Mouse (Mus musculus): ENCODE results near the gene Rbbp6. TPM values are rescaled to one million over a fixed set of nuclear protein-coding genes. Genes with fewer than 3 reads are reported as not detected.

The Rbbp6 gene
- polyA plus RNA-seq, 1 experiment from 2014 or later: 34.1 TPM

- Histone ChIP-seq H3K4me1 (replicated peaks) (no peaks in the 10 kb centered on the region), H3K4me2 (replicated peaks) (no peak overlapping the region), H3K27me3 (no peaks in the 10 kb centered on the region), H3K9me3 (no peaks in the 10 kb centered on the region), H3K36me3 (peaks cover 85% of the 10 kb centered on the region), H3K27ac (no peak overlapping the region), H3K9ac (replicated peaks) (no peak overlapping the region), H3K4me3 (replicated peaks) (no peak overlapping the region)
- 90% methylated on average over 3 of the region's 3 CpGs for WGBS
- no peak for ATAC-seq
Measured at GRCm38 (mm10) chr7:122998189-122998588, 32.7 kb downstream of the Rbbp6 start.

GRCm38 (mm10) chr7:122999871-123000396 lies 34.4 kb downstream of the Rbbp6 start:
- peaks cover 88% of the 10 kb centered on the region for H3K36me3 ChIP-seq
- H3K27ac ChIP-seq: no peak overlapping the region
- no peaks in the 10 kb centered on the region for H3K9me3 ChIP-seq
- WGBS: 93% methylated on average over 11 of the region's 11 CpGs
- H3K9ac ChIP-seq (replicated peaks): no peak overlapping the region
- H3K4me3 ChIP-seq (replicated peaks): no peak overlapping the region
- no peak for ATAC-seq
- H3K4me1 ChIP-seq (replicated peaks): no peaks in the 10 kb centered on the region
- H3K4me2 ChIP-seq (replicated peaks): no peak overlapping the region
- H3K27me3 ChIP-seq: no peaks in the 10 kb centered on the region

DNA sequence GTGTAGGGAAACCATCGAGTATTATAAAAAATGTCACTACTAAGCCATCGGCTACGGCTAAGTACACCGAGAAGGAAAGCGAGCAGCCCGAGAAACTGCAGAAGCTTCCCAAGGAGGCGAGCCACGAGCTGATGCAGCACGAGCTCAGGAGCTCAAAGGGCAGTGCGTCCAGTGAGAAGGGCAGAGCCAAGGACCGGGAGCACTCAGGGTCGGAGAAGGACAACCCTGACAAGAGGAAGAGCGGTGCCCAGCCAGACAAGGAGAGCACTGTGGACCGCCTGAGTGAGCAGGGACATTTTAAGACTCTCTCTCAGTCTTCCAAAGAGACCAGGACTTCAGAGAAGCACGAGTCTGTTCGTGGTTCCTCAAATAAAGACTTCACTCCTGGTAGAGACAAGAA lies 35.3 kb downstream of the Rbbp6 start:
- Histone ChIP-seq H3K9me3 (no peaks in the 10 kb centered on the region), H3K4me1 (replicated peaks) (no peaks in the 10 kb centered on the region), H3K27me3 (no peaks in the 10 kb centered on the region), H3K9ac (replicated peaks) (no peak overlapping the region), H3K4me3 (replicated peaks) (no peak overlapping the region), H3K4me2 (replicated peaks) (no peak overlapping the region), H3K27ac (no peak overlapping the region), H3K36me3 (peaks cover 86% of the 10 kb centered on the region)
- 92% methylated on average over 16 of the region's 16 CpGs for whole genome bisulfite sequencing
- ATAC-seq: no peak

DNA sequence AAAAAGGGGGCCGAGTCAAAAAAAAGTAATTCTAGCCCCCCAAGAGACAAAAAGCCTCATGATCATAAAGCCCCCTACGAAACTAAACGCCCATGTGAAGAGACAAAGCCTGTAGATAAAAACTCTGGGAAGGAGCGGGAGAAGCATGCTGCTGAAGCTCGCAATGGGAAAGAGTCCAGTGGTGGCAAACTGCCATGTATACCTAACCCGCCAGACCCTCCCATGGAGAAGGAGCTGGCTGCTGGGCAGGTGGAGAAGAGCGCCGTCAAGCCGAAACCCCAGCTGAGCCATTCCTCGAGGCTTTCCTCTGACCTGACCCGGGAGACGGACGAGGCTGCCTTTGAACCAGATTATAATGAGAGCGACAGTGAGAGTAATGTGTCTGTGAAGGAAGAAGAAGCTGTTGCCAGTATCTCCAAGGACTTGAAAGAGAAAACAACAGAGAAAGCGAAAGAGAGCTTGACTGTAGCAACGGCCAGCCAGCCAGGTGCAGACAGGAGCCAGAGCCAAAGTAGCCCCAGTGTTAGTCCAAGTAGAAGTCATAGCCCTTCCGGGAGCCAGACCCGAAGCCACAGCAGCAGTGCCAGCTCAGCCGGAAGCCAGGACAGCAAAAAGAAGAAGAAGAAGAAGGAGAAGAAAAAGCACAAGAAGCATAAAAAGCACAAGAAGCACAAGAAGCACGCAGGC lies 36.0 kb downstream of the Rbbp6 start:
- WGBS: 88% methylated on average over 20 of the region's 20 CpGs
- no peak overlapping the region for H3K9ac ChIP-seq (replicated peaks)
- H3K9me3 ChIP-seq: no peaks in the 10 kb centered on the region
- H3K27me3 ChIP-seq: no peaks in the 10 kb centered on the region
- H3K4me1 ChIP-seq (replicated peaks): no peaks in the 10 kb centered on the region
- no peak overlapping the region for H3K4me3 ChIP-seq (replicated peaks)
- H3K36me3 ChIP-seq: peaks cover 82% of the 10 kb centered on the region
- no peak overlapping the region for H3K27ac ChIP-seq
- no peak for ATAC-seq
- H3K4me2 ChIP-seq (replicated peaks): no peak overlapping the region

DNA sequence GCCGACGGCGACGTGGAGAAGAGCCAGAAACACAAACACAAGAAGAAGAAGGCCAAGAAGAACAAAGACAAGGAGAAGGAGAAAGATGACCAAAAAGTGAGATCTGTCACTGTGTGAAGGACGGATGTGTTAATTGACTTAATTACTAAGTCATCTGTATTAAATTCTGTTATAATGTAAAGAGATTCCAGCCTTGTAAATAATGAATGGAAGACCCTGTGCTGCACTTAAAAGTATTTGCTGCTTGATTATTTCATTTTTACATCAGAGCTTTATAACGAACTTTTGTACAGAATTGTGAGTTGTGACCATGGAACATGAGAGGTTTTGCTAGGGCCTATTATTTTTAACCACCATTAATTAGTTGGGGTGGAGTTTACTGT lies 36.5 kb downstream of the Rbbp6 start:
- no peak for ATAC-seq
- Histone ChIP-seq H3K27ac (no peak overlapping the region), H3K9me3 (no peaks in the 10 kb centered on the region), H3K4me2 (replicated peaks) (no peak overlapping the region), H3K36me3 (peaks cover 76% of the 10 kb centered on the region), H3K9ac (replicated peaks) (no peak overlapping the region), H3K27me3 (no peaks in the 10 kb centered on the region), H3K4me1 (replicated peaks) (no peaks in the 10 kb centered on the region), H3K4me3 (replicated peaks) (no peak overlapping the region)
- WGBS: 96% methylated on average over 6 of the region's 6 CpGs

- Histone ChIP-seq H3K4me1 (replicated peaks) (no peaks in the 10 kb centered on the region), H3K9me3 (no peaks in the 10 kb centered on the region), H3K4me3 (replicated peaks) (no peak overlapping the region), H3K36me3 (peaks cover 70% of the 10 kb centered on the region), H3K27ac (no peak overlapping the region), H3K4me2 (replicated peaks) (no peak overlapping the region), H3K9ac (replicated peaks) (no peak overlapping the region), H3K27me3 (no peaks in the 10 kb centered on the region)
- WGBS: 94% methylated on average over 4 of the region's 4 CpGs
- ATAC-seq: no peak
Measured at GRCm38 (mm10) chr7:123003207-123003606, 37.7 kb downstream of the Rbbp6 start.

DNA sequence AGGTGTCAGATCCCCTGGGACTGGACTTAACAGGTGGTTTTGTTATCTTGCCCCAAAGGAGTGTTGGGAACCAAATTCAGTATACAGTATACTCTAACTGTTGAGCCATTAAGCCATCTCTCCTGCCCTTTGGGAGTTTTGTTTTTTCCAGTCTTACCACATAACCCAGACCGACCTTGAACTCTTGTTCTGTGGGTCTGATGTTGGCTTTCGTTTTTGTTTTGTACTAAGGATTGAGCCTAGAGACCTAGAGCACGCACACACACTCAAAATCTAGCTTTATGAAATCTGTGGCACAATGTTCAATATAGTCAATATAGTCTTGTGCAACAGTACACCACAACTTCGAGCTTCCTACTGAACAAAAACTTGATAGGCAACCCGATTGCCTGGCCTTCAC lies 39.0 kb downstream of the Rbbp6 start:
- H3K36me3 ChIP-seq: peaks cover 58% of the 10 kb centered on the region
- H3K4me3 ChIP-seq (replicated peaks): no peak overlapping the region
- no peaks in the 10 kb centered on the region for H3K4me1 ChIP-seq (replicated peaks)
- no peaks in the 10 kb centered on the region for H3K27me3 ChIP-seq
- H3K27ac ChIP-seq: no peak overlapping the region
- 97% methylated on average over 5 of the region's 5 CpGs for WGBS
- H3K4me2 ChIP-seq (replicated peaks): no peak overlapping the region
- ATAC-seq: no peak
- H3K9me3 ChIP-seq: no peaks in the 10 kb centered on the region
- no peak overlapping the region for H3K9ac ChIP-seq (replicated peaks)

- Histone ChIP-seq H3K27me3 (no peaks in the 10 kb centered on the region), H3K27ac (no peak overlapping the region), H3K4me2 (replicated peaks) (no peak overlapping the region), H3K4me1 (replicated peaks) (no peaks in the 10 kb centered on the region), H3K36me3 (peaks cover 41% of the 10 kb centered on the region), H3K9me3 (no peaks in the 10 kb centered on the region), H3K4me3 (replicated peaks) (no peak overlapping the region), H3K9ac (replicated peaks) (no peak overlapping the region)
- WGBS: 68% methylated on average over 2 of the region's 2 CpGs
- ATAC-seq: no peak
Measured at GRCm38 (mm10) chr7:123006251-123006650, 40.8 kb downstream of the Rbbp6 start.

DNA sequence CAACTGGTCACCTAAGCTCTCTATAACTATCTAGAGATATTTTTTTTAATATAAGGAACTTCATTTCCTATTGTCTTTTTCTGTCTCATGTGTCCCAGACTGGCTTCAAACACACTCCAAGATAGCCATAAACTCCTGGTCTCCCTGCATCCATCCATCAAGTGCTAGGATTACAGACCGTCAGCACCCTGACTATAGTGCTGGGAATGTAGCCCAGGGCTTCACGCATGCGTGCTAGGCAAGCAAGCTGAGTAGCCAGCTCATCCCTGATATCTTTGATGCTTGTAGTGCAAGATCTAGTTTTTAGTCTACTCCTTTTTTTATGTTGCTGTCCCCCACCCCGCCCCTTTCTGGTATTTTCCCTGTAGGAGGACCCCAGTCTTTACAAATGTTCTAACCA lies 42.3 kb downstream of the Rbbp6 start:
- WGBS: 77% methylated on average over 4 of the region's 4 CpGs

GRCm38 (mm10) chr7:123013466-123013865 lies 48.0 kb downstream of the Rbbp6 start:
- H3K4me2 ChIP-seq (replicated peaks): no peak overlapping the region
- H3K9ac ChIP-seq (replicated peaks): no peak overlapping the region
- no peak overlapping the region for H3K27ac ChIP-seq
- H3K27me3 ChIP-seq: no peaks in the 10 kb centered on the region
- H3K9me3 ChIP-seq: peaks cover 2% of the 10 kb centered on the region; the same call in 1 of the 2 replicates
- H3K4me3 ChIP-seq (replicated peaks): no peak overlapping the region
- no peak for ATAC-seq
- WGBS: 87% methylated on average over 5 of the region's 5 CpGs
- H3K36me3 ChIP-seq: no peaks in the 10 kb centered on the region
- no peaks in the 10 kb centered on the region for H3K4me1 ChIP-seq (replicated peaks)

More for the DNA sequence above, 42.3 kb downstream of the Rbbp6 start:
- H3K9ac ChIP-seq (replicated peaks): no peak overlapping the region
- H3K4me1 ChIP-seq (replicated peaks): no peaks in the 10 kb centered on the region
- H3K27ac ChIP-seq: no peak overlapping the region
- peaks cover 29% of the 10 kb centered on the region for H3K36me3 ChIP-seq
- H3K27me3 ChIP-seq: no peaks in the 10 kb centered on the region
- no peak for ATAC-seq
- H3K4me3 ChIP-seq (replicated peaks): no peak overlapping the region
- no peak overlapping the region for H3K4me2 ChIP-seq (replicated peaks)
- no peaks in the 10 kb centered on the region for H3K9me3 ChIP-seq

DNA sequence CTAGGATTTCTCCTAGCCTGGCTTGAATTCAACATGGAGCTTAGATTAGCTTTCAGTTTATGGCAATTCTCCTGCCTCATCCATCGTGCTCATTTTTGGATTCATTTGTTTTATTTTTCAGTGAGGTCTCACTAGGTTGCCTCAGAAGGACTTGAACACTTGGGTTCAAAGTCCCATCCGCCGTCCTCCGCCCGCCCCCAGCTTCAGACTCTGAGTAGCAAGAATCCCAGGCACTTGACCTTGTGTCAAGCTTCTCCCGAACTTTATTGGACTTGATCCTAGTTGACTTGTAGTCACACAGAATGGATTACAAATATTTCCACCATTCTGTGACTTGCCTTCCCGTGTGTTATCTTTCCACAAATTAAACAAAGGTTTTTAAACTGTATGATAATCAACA lies 49.2 kb downstream of the Rbbp6 start:
- 88% methylated on average over 7 of the region's 7 CpGs for WGBS
- H3K4me3 ChIP-seq (replicated peaks): no peak overlapping the region
- H3K4me2 ChIP-seq (replicated peaks): no peak overlapping the region
- H3K36me3 ChIP-seq: no peaks in the 10 kb centered on the region
- no peaks in the 10 kb centered on the region for H3K27me3 ChIP-seq
- H3K27ac ChIP-seq: no peak overlapping the region
- peaks cover 2% of the 10 kb centered on the region; the same call in 1 of the 2 replicates for H3K9me3 ChIP-seq
- H3K9ac ChIP-seq (replicated peaks): no peak overlapping the region
- no peaks in the 10 kb centered on the region for H3K4me1 ChIP-seq (replicated peaks)
- ATAC-seq: no peak

DNA sequence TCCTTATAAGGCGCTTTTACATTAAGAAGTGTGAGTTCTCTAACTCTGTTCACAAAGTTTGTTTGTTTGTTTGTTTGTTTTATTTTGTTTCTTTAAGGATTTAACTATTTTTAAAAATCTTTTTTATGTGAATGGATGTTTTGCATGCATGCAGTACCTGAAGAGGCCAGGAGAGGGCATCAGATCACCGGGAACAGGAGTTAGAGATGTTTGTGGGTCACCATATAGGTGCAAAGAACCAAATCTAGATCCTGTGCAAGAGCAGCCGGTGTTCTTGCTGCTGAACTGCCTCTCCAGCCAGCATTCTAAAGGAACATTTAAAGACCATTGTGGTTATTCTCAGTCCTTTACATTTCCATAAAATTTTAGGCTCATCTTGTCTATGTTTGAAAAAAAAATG lies 52.1 kb downstream of the Rbbp6 start:
- 33% methylated on average over 3 of the region's 3 CpGs for WGBS
- H3K27ac ChIP-seq: no peak overlapping the region
- no peak for ATAC-seq
- no peak overlapping the region for H3K4me2 ChIP-seq (replicated peaks)
- no peaks in the 10 kb centered on the region for H3K27me3 ChIP-seq
- no peaks in the 10 kb centered on the region for H3K36me3 ChIP-seq
- H3K4me3 ChIP-seq (replicated peaks): no peak overlapping the region
- H3K9ac ChIP-seq (replicated peaks): no peak overlapping the region
- no peaks in the 10 kb centered on the region for H3K4me1 ChIP-seq (replicated peaks)
- peaks cover 2% of the 10 kb centered on the region; the same call in 1 of the 2 replicates for H3K9me3 ChIP-seq

DNA sequence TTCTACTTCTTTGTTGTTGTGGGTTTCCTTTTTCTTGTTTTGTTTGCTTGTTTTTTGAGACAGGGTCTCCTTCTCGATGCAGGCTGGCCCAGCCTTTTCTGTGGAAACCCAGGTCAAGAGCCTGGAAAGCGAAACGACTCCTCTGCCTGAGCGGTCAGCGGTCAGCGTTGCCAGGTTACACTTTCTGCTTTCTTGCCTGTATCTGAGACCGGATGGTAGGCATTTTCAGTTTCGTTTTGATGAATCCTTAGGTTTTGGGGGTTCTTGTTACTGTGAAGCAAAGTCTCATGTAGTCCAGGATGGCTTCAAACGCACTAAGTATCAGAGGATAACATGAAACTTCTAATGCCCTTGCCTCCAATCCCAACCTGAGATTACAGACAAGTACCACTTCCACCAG lies 59.6 kb downstream of the Rbbp6 start:
- Histone ChIP-seq H3K36me3 (no peaks in the 10 kb centered on the region), H3K4me1 (replicated peaks) (peaks cover 5% of the 10 kb centered on the region), H3K9ac (replicated peaks) (no peak overlapping the region), H3K27me3 (no peaks in the 10 kb centered on the region), H3K4me3 (replicated peaks) (no peak overlapping the region), H3K27ac (no peak overlapping the region), H3K9me3 (no peaks in the 10 kb centered on the region), H3K4me2 (replicated peaks) (no peak overlapping the region)
- no peak for ATAC-seq
- 67% methylated on average over 9 of the region's 9 CpGs for WGBS

All from midbrain, embryonic 13.5 days (tissue).